Mouse (Mus musculus) induced T-regulatory cell, adult 2 months (primary cell): ENCODE data around the gene Cfap43.
"Not testable (repeated sequence)": the region's sequence is repeated elsewhere in the genome, so short reads cannot be mapped to it uniquely, and the experiment has no call there.

Experiments used
- DNase-seq: peaks from one replicate; pipeline ENCODE4 v3.0.0-alpha.2; 2012; ENCODE audit warnings: low read depth

The Cfap43 gene

DNA sequence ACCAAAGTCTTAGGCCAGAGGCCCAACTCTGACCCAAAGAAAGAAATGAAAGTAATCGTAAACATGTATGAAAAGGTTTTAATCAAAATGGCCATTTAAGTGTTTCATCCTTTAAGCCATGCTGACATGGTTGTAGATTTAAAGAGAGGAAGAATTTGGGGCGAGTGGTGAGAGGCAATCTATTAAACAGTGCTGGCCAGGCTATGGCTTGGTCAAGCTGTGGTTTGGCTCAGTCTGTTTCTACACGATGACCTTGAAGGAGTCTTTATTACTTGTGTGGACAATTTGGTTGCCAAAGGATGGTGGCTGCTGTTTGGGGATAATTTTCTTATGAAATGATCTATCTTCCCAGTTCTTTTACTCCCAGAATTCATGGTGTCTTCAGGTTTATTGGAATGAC is 66.0 kb downstream of the Cfap43 start:
- DNase-seq = no peak

GRCm38 (mm10) chr19:47852131-47852530 is 67.0 kb downstream of the Cfap43 start:
- not testable (repeated sequence) for DNase-seq

DNA sequence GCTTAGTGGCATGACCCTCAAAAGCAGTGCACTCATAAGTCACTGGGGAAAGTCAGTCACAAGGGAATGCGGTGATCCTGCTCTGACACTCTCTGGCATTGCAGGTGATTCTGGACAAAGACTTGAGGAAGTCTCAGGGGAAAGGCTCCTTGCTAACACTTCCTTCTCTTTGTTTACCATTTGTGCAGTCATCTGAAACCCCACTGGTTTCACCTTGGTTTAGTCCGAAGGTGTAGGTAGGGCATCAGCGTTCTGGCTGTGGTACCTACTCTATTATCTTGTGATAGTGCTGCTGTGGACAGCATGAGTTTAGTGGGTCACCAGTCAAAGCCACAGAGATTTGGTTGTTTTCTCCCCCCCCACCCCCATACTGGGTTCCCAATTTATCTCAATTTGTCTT is 69.4 kb downstream of the Cfap43 start:
- DNase-seq = no peak

- not testable (repeated sequence) for DNase-seq
Observed at GRCm38 (mm10) chr19:47841234-47841633, 77.9 kb downstream of the Cfap43 start.

- no peak for DNase-seq
Observed at GRCm38 (mm10) chr19:47837527-47837901, 81.6 kb downstream of the Cfap43 start.

- DNase-seq = peak; percentile 80
Observed at GRCm38 (mm10) chr19:47836701-47837526, 82.2 kb downstream of the Cfap43 start.

GRCm38 (mm10) chr19:47835776-47836175 is 83.3 kb downstream of the Cfap43 start:
- DNase-seq = no peak

- DNase-seq = no peak
Observed at GRCm38 (mm10) chr19:47834614-47835013, 84.5 kb downstream of the Cfap43 start.

GRCm38 (mm10) chr19:47832316-47832715 is 86.8 kb downstream of the Cfap43 start:
- DNase-seq = no peak

DNA sequence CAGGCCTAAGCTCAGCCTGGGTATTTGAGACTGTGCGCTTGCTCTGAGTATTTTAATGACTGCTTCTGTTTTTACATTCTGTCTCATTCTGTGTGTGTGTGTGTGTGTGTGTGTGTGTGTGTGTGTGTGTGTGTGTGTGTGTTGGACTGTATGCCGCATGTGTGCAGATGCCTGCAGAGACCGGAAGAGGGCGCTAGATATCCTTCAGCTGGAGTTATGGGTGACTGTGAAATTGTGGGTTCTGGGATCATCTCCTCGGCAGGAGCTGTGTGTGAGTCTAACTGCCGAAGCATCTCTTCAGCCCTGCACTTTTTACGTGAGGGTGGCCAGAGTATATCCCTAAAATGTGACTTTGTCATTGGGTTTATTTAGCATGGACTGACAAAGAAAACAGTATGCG is 88.0 kb downstream of the Cfap43 start:
- no peak for DNase-seq

DNA sequence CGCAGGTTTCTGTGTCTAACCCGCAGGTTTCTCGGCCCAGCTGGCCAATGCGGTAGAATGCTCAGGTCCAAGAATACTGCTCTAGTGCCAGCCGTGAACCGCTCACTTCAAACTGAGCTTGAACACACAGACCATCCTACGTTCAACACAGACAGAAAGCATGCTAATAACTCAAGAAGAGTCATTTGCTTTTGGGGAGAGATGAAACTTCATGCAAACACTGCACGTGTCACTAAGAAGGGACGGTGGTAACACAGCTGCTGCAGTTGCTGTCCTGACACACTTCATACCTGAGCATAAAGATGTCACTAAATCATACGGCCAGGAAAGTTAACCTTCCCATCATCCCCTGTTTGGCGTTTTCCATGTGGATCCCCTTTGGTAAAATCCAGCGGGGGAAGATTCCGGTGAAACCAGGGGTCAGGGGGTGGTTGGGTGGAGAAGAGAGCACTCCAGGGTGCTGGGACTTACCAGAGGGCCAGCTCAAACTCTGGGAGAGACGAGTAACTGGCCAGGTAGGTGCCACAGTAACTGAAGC is 89.1 kb downstream of the Cfap43 start:
- DNase-seq = no peak

DNA sequence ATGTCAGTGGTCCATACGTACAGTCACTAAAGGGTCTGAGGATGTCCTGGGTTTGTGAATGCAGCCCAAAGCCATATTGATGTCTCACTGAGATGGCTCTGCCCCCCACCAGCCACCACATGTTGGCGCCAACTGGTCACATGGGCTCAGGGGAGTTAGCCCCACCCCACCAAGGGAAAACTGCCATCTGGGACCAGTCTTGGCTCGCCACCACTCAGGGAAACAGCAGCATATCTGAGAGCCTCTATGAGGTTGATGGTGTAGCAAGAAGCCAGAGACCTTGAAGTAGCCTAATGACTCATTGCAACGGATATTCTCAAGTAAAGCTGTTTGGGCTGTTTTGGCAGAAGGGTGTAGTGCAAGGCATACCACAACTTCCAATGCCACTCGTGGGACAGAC is 95.1 kb downstream of the Cfap43 start:
- DNase-seq = no peak

DNA sequence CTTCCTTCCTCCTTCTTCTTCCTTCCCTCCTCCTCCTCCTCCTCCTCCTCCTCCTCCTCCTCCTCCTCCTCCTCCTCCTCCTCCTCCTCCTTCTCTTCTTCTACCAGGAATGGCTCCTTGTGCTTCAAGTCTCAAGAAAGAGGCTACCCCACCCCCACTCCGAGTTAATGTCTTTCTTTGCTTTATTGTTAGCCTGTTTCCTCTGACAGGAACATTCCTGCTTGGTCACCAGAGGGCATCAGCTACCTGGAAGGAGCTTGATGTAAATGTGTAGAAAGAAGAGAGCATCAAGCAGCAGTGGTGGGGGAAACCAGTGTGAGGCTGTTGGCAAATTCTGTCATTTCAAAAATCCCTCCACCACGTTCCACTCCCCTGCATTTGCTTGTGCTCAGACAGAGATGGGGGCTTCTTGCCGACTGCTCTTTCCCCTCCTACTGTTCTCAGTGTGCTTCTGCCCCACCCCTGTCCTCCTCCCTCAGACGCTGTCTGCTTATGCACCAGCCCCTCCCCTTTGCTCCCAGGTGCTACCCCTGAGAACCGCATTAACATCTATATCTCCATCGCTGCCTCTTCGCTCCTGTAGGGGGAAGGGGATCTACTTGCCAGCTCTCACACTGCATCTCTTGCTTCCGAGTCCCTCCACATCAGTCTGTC is 96.8 kb downstream of the Cfap43 start:
- no peak for DNase-seq

DNA sequence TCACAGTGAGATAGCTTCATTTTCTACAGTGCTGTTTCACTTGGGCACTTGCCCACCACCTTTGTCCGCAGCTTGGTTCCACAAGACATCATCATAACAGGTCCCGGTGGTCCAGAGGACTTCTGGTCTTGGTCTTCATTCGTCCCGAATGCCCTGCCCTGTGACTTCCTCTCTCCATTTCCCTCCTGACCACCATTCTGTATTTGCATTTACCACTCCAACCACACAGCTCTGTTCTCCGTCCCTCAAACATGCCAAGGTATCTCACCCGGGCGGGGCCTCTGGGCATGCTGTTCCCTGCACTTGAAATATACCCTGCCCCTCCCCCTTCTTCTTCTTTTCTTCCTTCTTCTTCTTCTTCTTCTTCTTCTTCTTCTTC is 97.6 kb downstream of the Cfap43 start:
- DNase-seq = no peak

DNA sequence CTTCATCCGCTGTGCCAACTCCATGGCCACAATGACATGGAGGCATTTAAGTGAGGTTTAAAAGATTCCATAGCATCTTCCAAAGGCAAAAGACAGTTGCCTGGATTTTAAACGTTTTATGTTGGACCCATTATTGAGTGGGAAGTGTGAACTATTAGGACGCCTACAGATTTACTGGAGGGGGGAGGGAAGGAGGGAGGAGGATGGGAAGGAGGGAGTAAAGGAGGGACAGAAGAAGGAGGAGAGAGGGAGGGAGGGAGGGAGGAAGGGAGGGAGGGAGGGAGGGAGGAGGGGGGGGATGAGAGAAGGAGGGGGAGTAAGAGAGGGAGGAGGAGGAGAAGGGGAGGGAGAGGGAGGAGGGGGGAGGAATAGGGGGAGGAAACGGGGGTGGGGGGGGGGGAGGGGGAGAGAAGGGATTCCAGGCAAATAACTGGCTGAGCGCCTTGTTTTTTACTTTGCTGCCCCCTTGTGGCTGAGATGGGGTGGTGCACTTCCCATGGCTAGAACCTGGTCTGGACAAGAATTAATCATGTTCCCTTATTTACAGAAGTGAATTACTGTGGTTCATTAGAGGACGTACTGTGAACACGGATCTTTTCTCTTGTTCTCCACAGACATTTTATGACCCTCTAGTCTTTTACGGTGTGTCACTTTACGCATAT is 98.1 kb downstream of the Cfap43 start:
- peak; percentile 80 for DNase-seq

GRCm38 (mm10) chr19:47817692-47818091 is 101.4 kb downstream of the Cfap43 start:
- no peak for DNase-seq

- DNase-seq = no peak
Observed at GRCm38 (mm10) chr19:47814721-47815120, 104.4 kb downstream of the Cfap43 start.

- no peak for DNase-seq
Observed at GRCm38 (mm10) chr19:47812091-47812490, 107.0 kb downstream of the Cfap43 start.

GRCm38 (mm10) chr19:47798583-47798982 is 120.5 kb downstream of the Cfap43 start:
- DNase-seq = no peak

DNA sequence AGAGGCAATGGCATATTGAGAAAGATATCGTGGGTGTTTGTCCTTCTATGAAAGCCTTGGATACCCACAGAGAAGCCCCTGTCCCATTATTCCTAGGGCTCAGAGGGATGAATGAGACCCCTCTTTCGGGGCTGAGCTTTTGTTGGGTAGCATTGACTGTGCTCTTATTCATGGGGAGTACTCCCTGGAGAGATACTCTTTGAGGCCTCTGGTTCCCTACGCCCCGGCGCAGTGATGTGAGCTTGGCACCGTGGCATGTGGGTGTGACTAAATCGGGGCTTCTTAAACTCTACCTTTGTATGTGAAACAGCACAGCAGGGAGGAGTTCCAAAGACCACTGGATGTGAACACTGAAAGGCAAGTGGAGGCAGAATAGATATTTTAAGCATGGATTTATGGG is 122.4 kb downstream of the Cfap43 start:
- no peak for DNase-seq

DNA sequence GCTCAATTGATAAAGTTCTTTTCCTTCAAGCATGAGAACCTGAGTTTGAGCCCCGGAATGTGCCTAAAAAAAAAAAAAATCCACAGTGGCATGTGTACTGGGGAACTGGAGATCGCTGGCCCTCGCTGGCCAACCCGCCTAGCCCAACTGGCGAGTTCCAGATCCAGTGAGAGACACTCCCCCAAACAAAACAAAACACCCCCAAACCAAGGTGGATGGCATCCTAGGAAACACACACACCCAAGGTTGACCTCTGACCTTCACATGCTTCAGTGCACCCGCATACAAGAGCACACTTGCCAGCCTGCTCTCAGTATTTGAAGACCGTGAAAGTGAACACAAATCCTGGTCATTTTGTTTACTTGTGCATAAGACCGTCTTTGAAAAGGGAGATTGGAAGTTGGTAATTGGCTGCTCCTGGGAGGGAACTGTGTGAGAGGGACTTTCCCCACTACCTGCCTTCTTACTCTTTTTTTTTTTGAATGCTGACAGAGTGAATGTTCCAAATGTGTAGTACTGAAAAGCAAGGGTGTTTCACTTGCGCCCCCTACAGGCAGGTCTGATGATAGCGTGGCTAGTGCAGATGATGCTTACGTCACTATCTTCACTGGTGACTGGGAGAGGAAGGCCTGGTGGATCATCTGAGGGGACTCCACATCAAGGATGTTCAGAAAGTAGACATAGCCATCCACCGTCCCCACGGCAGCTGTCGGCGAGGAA is 123.9 kb downstream of the Cfap43 start:
- peak; percentile 86 for DNase-seq

GRCm38 (mm10) chr19:47794331-47794730 is 124.8 kb downstream of the Cfap43 start:
- no peak for DNase-seq
